Mouse (Mus musculus) lung, postnatal 0 days (tissue): Measurements from ENCODE around the gene Taf3. TPM values are rescaled to one million over a fixed set of nuclear protein-coding genes. Genes with fewer than 3 reads are reported as not detected.

Experiments
- ATAC-seq: fragments of 200-750 bp; cut with Nextera tagmentation; 2 replicates; pipeline ENCODE4 v1.8.0; 2017; ENCODE audit warnings: moderate library complexity
- DNase-seq: peaks from one replicate; pipeline ENCODE4 v3.0.0-alpha.2; 2016; ENCODE audit warnings: low spot score
- H3K27ac ChIP-seq: fragments of 300-500 bp; sonication (generic); 2 replicates; pipeline ENCODE4 v1.5.1; 2014; ENCODE audit warnings: antibody characterized with exemption, mild to moderate bottlenecking, low read length, mixed read lengths
- H3K27me3 ChIP-seq: fragments of 300-500 bp; sonication (generic); replicated peaks from 2 replicates; pipeline ENCODE4 v1.6.1; 2014; ENCODE audit warnings: low read length, mixed read lengths; ENCODE audit not compliant: insufficient read depth
- H3K36me3 ChIP-seq: fragments of 300-500 bp; sonication (generic); 2 replicates; pipeline ENCODE4 v1.6.1; 2014; ENCODE audit warnings: low read length, mixed read lengths; ENCODE audit not compliant: insufficient read depth
- H3K4me1 ChIP-seq: fragments of 300-500 bp; sonication (generic); 2 replicates; pipeline ENCODE4 v1.6.1; 2014; ENCODE audit warnings: antibody characterized with exemption, low read depth, low read length, mixed read lengths; ENCODE audit not compliant: insufficient read depth
- H3K4me2 ChIP-seq: fragments of 300-500 bp; sonication (generic); replicated peaks from 2 replicates; pipeline ENCODE4 v1.6.1; 2014; ENCODE audit warnings: low read depth, mild to moderate bottlenecking, low read length, moderate library complexity, mixed read lengths
- H3K4me3 ChIP-seq: fragments of 300-500 bp; sonication (generic); 2 replicates; pipeline ENCODE4 v1.5.1; 2014; ENCODE audit warnings: low read depth, low read length
- H3K9ac ChIP-seq: fragments of 300-500 bp; sonication (generic); replicated peaks from 2 replicates; pipeline ENCODE4 v1.6.1; 2014; ENCODE audit warnings: low read depth, mild to moderate bottlenecking
- H3K9me3 ChIP-seq: fragments of 300-500 bp; sonication (generic); 2 replicates; pipeline ENCODE4 v1.6.1; 2016; ENCODE audit warnings: low read length, mixed read lengths
- CTCF ChIP-seq: IDR thresholded peaks from 2 replicates; pipeline ENCODE4 v1.5.1; 2016; ENCODE audit warnings: antibody characterized with exemption, mild to moderate bottlenecking
- EP300 ChIP-seq: IDR thresholded peaks from 2 replicates; pipeline ENCODE4 v1.6.1; 2016; ENCODE audit warnings: antibody characterized with exemption, mild to moderate bottlenecking, control low read depth
- WGBS: fragments of 180-500 bp; shearing (Covaris S2); extraction: QIAGEN DNeasy Blood & Tissue Kit; methylation state at CpG from one replicate; pipeline ENCODE4 v1.1.7; 2014; 5-methylcytosine and 5-hydroxymethylcytosine counted together
- polyA plus RNA-seq: library from polyadenylated mRNA; unstranded; fragments of >200 nt; fragmentation: Nextera tagmentation; extraction: Ambion mirVana; gene quantifications from 2 replicates; pipeline ENCODE4 v1.2.1, GENCODE M21; 2015

The Taf3 gene
- polyA plus RNA-seq, 1 experiment from 2014 or later = 7.5 TPM

GRCm38 (mm10) chr2:10049456-10049855, 1.1 kb upstream of the Taf3 start:
- peaks cover 6% of the 10 kb centered on the region for H3K4me1 ChIP-seq
- 13% methylated on average over 10 of the region's 10 CpGs for WGBS
- H3K9me3 ChIP-seq = no peaks in the 10 kb centered on the region
- peak overlapping the region; percentile 94 for H3K4me3 ChIP-seq
- H3K4me2 ChIP-seq = peak overlapping the region; percentile 94
- H3K9ac ChIP-seq = peak overlapping the region; percentile 9; the same call in 1 of the 2 replicates
- no peak overlapping the region for H3K27ac ChIP-seq
- TF ChIP-seq CTCF (no peak), EP300 (no peak)
- no peaks in the 10 kb centered on the region for H3K36me3 ChIP-seq
- ATAC-seq (no peak), DNase-seq (no peak)
- H3K27me3 ChIP-seq = no peaks in the 10 kb centered on the region

- no peaks in the 10 kb centered on the region for H3K27me3 ChIP-seq
- DNase-seq (peak; percentile 17), ATAC-seq (peak; percentile 34)
- WGBS = 2% methylated on average over 41 of the region's 47 CpGs
- no peaks in the 10 kb centered on the region for H3K9me3 ChIP-seq
- no peaks in the 10 kb centered on the region for H3K36me3 ChIP-seq
- peak overlapping the region; percentile 94 for H3K4me2 ChIP-seq
- TF ChIP-seq CTCF (peak; percentile 40), EP300 (no peak)
- H3K4me3 ChIP-seq = peak overlapping the region; percentile 94
- peak overlapping the region; percentile 82 for H3K9ac ChIP-seq
- H3K4me1 ChIP-seq = peaks cover 6% of the 10 kb centered on the region
- no peak overlapping the region for H3K27ac ChIP-seq
These were observed 499 bp downstream of the Taf3 start for GRCm38 (mm10) chr2:10047758-10048436.

DNA sequence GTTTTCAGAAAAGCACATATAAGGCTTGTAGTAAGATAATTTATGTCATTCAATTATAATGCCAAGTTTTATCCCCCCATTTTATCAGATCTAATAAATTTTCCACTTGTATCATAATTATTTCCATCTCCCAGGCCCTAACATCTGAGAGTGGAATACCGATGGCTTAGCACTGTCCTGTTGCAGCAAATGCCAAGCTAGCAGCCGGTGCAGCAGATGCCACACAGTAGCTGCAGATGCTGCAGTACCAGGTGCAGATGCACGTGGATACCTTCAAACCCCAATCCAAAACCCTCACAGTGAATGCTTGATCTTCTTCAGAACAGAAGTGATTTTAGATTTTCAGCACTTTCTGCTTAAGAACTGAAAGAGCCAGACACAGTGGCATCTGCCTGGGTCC, 13.4 kb downstream of the Taf3 start:
- H3K9ac ChIP-seq = no peak overlapping the region
- WGBS = 82% methylated on average over 3 of the region's 3 CpGs
- H3K4me1 ChIP-seq = no peaks in the 10 kb centered on the region; the same call in 1 of the 2 replicates
- H3K27me3 ChIP-seq = no peaks in the 10 kb centered on the region
- H3K9me3 ChIP-seq = no peaks in the 10 kb centered on the region
- H3K4me2 ChIP-seq = no peak overlapping the region
- H3K4me3 ChIP-seq = no peak overlapping the region
- DNase-seq (no peak), ATAC-seq (no peak)
- TF ChIP-seq EP300 (no peak), CTCF (no peak)
- no peak overlapping the region for H3K27ac ChIP-seq
- no peaks in the 10 kb centered on the region; the same call in 1 of the 2 replicates for H3K36me3 ChIP-seq

DNA sequence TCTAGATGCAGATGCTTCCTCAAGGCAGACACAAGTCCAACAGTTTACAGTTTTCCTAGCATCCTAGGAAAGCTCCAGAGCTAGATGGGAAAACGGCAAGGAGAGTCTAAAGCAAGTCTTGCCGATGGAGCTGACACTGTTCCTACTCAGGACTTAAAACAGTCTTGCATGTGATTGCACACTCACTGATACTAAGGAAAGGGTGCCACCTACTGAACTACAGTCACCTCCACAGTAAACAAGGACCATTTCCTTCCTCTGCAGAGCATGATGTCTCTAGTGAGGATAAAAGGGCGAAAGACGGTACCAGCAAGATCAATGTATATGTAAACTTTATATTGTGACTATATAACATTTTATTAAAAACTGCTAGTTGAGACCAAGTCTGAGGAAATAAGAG, 14.7 kb downstream of the Taf3 start:
- Histone ChIP-seq H3K36me3 (no peaks in the 10 kb centered on the region), H3K4me3 (no peak overlapping the region), H3K9me3 (no peaks in the 10 kb centered on the region), H3K9ac (no peak overlapping the region), H3K27ac (no peak overlapping the region), H3K4me2 (no peak overlapping the region), H3K4me1 (no peaks in the 10 kb centered on the region; the same call in 1 of the 2 replicates), H3K27me3 (no peaks in the 10 kb centered on the region)
- 53% methylated on average over 4 of the region's 4 CpGs for WGBS
- ATAC-seq (no peak), DNase-seq (no peak)
- no peak for TF ChIP-seq EP300
- TF ChIP-seq CTCF = peak; percentile 45

GRCm38 (mm10) chr2:10029755-10030154, 18.6 kb downstream of the Taf3 start:
- no peak for ATAC-seq
- no peak overlapping the region for H3K9ac ChIP-seq
- no peak overlapping the region for H3K4me2 ChIP-seq
- no peak overlapping the region for H3K27ac ChIP-seq
- H3K36me3 ChIP-seq = no peaks in the 10 kb centered on the region
- H3K9me3 ChIP-seq = no peaks in the 10 kb centered on the region
- no peak for DNase-seq
- no peak overlapping the region for H3K4me3 ChIP-seq
- no peaks in the 10 kb centered on the region; the same call in 1 of the 2 replicates for H3K4me1 ChIP-seq
- no peaks in the 10 kb centered on the region for H3K27me3 ChIP-seq
- TF ChIP-seq CTCF = no peak
- TF ChIP-seq EP300 = no peak
- WGBS = 72% methylated on average over 7 of the region's 7 CpGs

GRCm38 (mm10) chr2:10024264-10024663, 24.1 kb downstream of the Taf3 start:
- no peak overlapping the region for H3K4me3 ChIP-seq
- H3K27me3 ChIP-seq = no peaks in the 10 kb centered on the region
- TF ChIP-seq CTCF (no peak), EP300 (no peak)
- H3K27ac ChIP-seq = no peak overlapping the region
- WGBS = 79% methylated on average over 6 of the region's 6 CpGs
- no peak for ATAC-seq
- H3K9ac ChIP-seq = no peak overlapping the region
- no peaks in the 10 kb centered on the region for H3K36me3 ChIP-seq
- no peaks in the 10 kb centered on the region for H3K4me1 ChIP-seq
- no peaks in the 10 kb centered on the region for H3K9me3 ChIP-seq
- no peak overlapping the region for H3K4me2 ChIP-seq
- no peak for DNase-seq
